Mouse (Mus musculus) kidney, embryonic 14.5 days (tissue): ENCODE data around the gene Bcor. TPM values are rescaled to one million over a fixed set of nuclear protein-coding genes. Genes with fewer than 3 reads are reported as not detected.

ENCODE experiments used
- ATAC-seq: fragments of 200-750 bp; cut with Nextera tagmentation; 2 replicates; pipeline ENCODE4 v1.8.0; 2017; ENCODE audit warnings: moderate number of reproducible peaks, mild to moderate bottlenecking, moderate TSS enrichment, moderate library complexity; ENCODE audit not compliant: low FRiP score, low TSS enrichment
- H3K27ac ChIP-seq: fragments of 300-500 bp; sonication (generic); 2 replicates; pipeline ENCODE4 v1.5.1; 2014; ENCODE audit warnings: low read depth, mild to moderate bottlenecking, low read length, moderate library complexity, mixed read lengths
- H3K27me3 ChIP-seq: fragments of 300-500 bp; sonication (generic); 2 replicates; pipeline ENCODE4 v1.6.1; 2014; ENCODE audit warnings: mild to moderate bottlenecking, low read length; ENCODE audit not compliant: control insufficient read depth, insufficient read depth
- H3K36me3 ChIP-seq: fragments of 300-500 bp; sonication (generic); 2 replicates; pipeline ENCODE4 v1.6.1; 2014; ENCODE audit warnings: low read length, mixed read lengths; ENCODE audit not compliant: control insufficient read depth, insufficient read depth
- H3K4me1 ChIP-seq: fragments of 300-500 bp; sonication (generic); 2 replicates; pipeline ENCODE4 v1.6.1; 2014; ENCODE audit warnings: low read length, mixed read lengths; ENCODE audit not compliant: control insufficient read depth, insufficient read depth
- H3K4me2 ChIP-seq: fragments of 300-500 bp; sonication (generic); replicated peaks from 2 replicates; pipeline ENCODE4 v1.6.1; 2014; ENCODE audit warnings: low read depth, mild to moderate bottlenecking, low read length
- H3K4me3 ChIP-seq: fragments of 300-500 bp; sonication (generic); 2 replicates; pipeline ENCODE4 v1.5.1; 2014; ENCODE audit warnings: mild to moderate bottlenecking, low read length
- H3K9ac ChIP-seq: fragments of 300-500 bp; sonication (generic); 2 replicates; pipeline ENCODE4 v1.6.1; 2014; ENCODE audit warnings: low read depth, mild to moderate bottlenecking, low read length, moderate library complexity
- H3K9me3 ChIP-seq: fragments of 300-500 bp; sonication (generic); 2 replicates; pipeline ENCODE4 v1.6.1; 2016; ENCODE audit warnings: low read length; ENCODE audit not compliant: control insufficient read depth
- WGBS: fragments of 180-500 bp; shearing (Covaris S2); extraction: QIAGEN DNeasy Blood & Tissue Kit; methylation state at CpG from one replicate; pipeline ENCODE4 v1.1.7; 2014; 5-methylcytosine and 5-hydroxymethylcytosine counted together
- polyA plus RNA-seq: library from polyadenylated mRNA; unstranded; fragments of >200 nt; fragmentation: Nextera tagmentation; extraction: Ambion mirVana; gene quantifications from 2 replicates; pipeline ENCODE4 v1.2.1, GENCODE M21; 2014

Gene Bcor
- polyA plus RNA-seq, 1 experiment from 2014 or later, result 24.1 TPM

GRCm38 (mm10) chrX:12004416-12004815 lies 155.7 kb downstream of the Bcor start:
- 15% methylated on average over 16 of the region's 16 CpGs for WGBS
- Histone ChIP-seq H3K27ac (no peak overlapping the region), H3K27me3 (peaks cover 17% of the 10 kb centered on the region; the same call in 1 of the 2 replicates), H3K4me2 (no peak overlapping the region), H3K4me1 (peaks cover 16% of the 10 kb centered on the region), H3K4me3 (no peak overlapping the region), H3K36me3 (no peaks in the 10 kb centered on the region), H3K9me3 (no peaks in the 10 kb centered on the region), H3K9ac (no peak overlapping the region)
- ATAC-seq, result no peak

- Histone ChIP-seq H3K4me2 (no peak overlapping the region), H3K4me1 (peaks cover 16% of the 10 kb centered on the region)
Observed at GRCm38 (mm10) chrX:12003947-12004346, 156.2 kb downstream of the Bcor start.

GRCm38 (mm10) chrX:12003539-12003938 lies 156.6 kb downstream of the Bcor start:
- WGBS, result 5% methylated on average over 1 of the region's 1 CpGs
- Histone ChIP-seq H3K9ac (no peak overlapping the region), H3K4me1 (peaks cover 17% of the 10 kb centered on the region), H3K27ac (no peak overlapping the region), H3K4me3 (no peak overlapping the region), H3K36me3 (no peaks in the 10 kb centered on the region), H3K27me3 (peaks cover 24% of the 10 kb centered on the region; the same call in 1 of the 2 replicates), H3K4me2 (no peak overlapping the region), H3K9me3 (no peaks in the 10 kb centered on the region)
- ATAC-seq, result no peak

More at GRCm38 (mm10) chrX:12003947-12004346, 156.2 kb downstream of the Bcor start:
- Histone ChIP-seq H3K9ac (no peak overlapping the region), H3K36me3 (no peaks in the 10 kb centered on the region), H3K27me3 (peaks cover 21% of the 10 kb centered on the region; the same call in 1 of the 2 replicates), H3K9me3 (no peaks in the 10 kb centered on the region), H3K27ac (no peak overlapping the region), H3K4me3 (no peak overlapping the region)
- no peak for ATAC-seq
- WGBS, result 38% methylated on average over 6 of the region's 6 CpGs

GRCm38 (mm10) chrX:12003106-12003505 lies 157.0 kb downstream of the Bcor start:
- H3K4me3 ChIP-seq, result no peak overlapping the region
- ATAC-seq, result no peak
- no peaks in the 10 kb centered on the region for H3K9me3 ChIP-seq
- H3K36me3 ChIP-seq, result no peaks in the 10 kb centered on the region
- peaks cover 20% of the 10 kb centered on the region for H3K4me1 ChIP-seq
- H3K27ac ChIP-seq, result no peak overlapping the region; the same call in 1 of the 2 replicates
- no peak overlapping the region for H3K9ac ChIP-seq
- no peak overlapping the region for H3K4me2 ChIP-seq
- peaks cover 24% of the 10 kb centered on the region; the same call in 1 of the 2 replicates for H3K27me3 ChIP-seq
- 11% methylated on average over 9 of the region's 9 CpGs for WGBS

GRCm38 (mm10) chrX:12002596-12002995 lies 157.6 kb downstream of the Bcor start:
- Histone ChIP-seq H3K4me2 (no peak overlapping the region), H3K4me3 (no peak overlapping the region), H3K27me3 (peaks cover 27% of the 10 kb centered on the region; the same call in 1 of the 2 replicates), H3K9ac (no peak overlapping the region), H3K36me3 (no peaks in the 10 kb centered on the region), H3K4me1 (peaks cover 19% of the 10 kb centered on the region), H3K9me3 (no peaks in the 10 kb centered on the region), H3K27ac (no peak overlapping the region)
- WGBS, result 34% methylated on average over 6 of the region's 6 CpGs
- ATAC-seq, result no peak

GRCm38 (mm10) chrX:12001969-12002368 lies 158.2 kb downstream of the Bcor start:
- 4% methylated on average over 3 of the region's 3 CpGs for WGBS
- Histone ChIP-seq H3K4me2 (no peak overlapping the region), H3K9me3 (no peaks in the 10 kb centered on the region), H3K9ac (no peak overlapping the region), H3K4me3 (no peak overlapping the region), H3K27me3 (peaks cover 27% of the 10 kb centered on the region; the same call in 1 of the 2 replicates), H3K27ac (no peak overlapping the region), H3K36me3 (no peaks in the 10 kb centered on the region), H3K4me1 (peaks cover 18% of the 10 kb centered on the region)
- ATAC-seq, result no peak

GRCm38 (mm10) chrX:12001336-12001735 lies 158.8 kb downstream of the Bcor start:
- no peak overlapping the region for H3K27ac ChIP-seq
- no peaks in the 10 kb centered on the region for H3K9me3 ChIP-seq
- no peak overlapping the region for H3K4me3 ChIP-seq
- ATAC-seq, result no peak
- H3K4me2 ChIP-seq, result no peak overlapping the region
- 17% methylated on average over 16 of the region's 16 CpGs for WGBS
- no peaks in the 10 kb centered on the region for H3K36me3 ChIP-seq
- peaks cover 27% of the 10 kb centered on the region; the same call in 1 of the 2 replicates for H3K27me3 ChIP-seq
- H3K4me1 ChIP-seq, result peaks cover 18% of the 10 kb centered on the region
- H3K9ac ChIP-seq, result no peak overlapping the region

- Histone ChIP-seq H3K4me3 (no peak overlapping the region), H3K9me3 (no peaks in the 10 kb centered on the region), H3K27me3 (peaks cover 27% of the 10 kb centered on the region; the same call in 1 of the 2 replicates), H3K4me1 (peaks cover 18% of the 10 kb centered on the region), H3K36me3 (no peaks in the 10 kb centered on the region), H3K27ac (no peak overlapping the region), H3K4me2 (no peak overlapping the region), H3K9ac (no peak overlapping the region)
- WGBS, result 11% methylated on average over 13 of the region's 13 CpGs
- ATAC-seq, result no peak
Observed at GRCm38 (mm10) chrX:12000620-12001019, 159.5 kb downstream of the Bcor start.

GRCm38 (mm10) chrX:11999951-12000350 lies 160.2 kb downstream of the Bcor start:
- H3K27me3 ChIP-seq, result peaks cover 27% of the 10 kb centered on the region; the same call in 1 of the 2 replicates
- no peak for ATAC-seq
- no peaks in the 10 kb centered on the region for H3K36me3 ChIP-seq
- no peak overlapping the region; the same call in 1 of the 2 replicates for H3K4me2 ChIP-seq
- no peak overlapping the region for H3K27ac ChIP-seq
- whole genome bisulfite sequencing, result 10% methylated on average over 19 of the region's 19 CpGs
- no peaks in the 10 kb centered on the region for H3K9me3 ChIP-seq
- H3K4me3 ChIP-seq, result no peak overlapping the region
- H3K9ac ChIP-seq, result no peak overlapping the region
- peaks cover 18% of the 10 kb centered on the region for H3K4me1 ChIP-seq
